Mouse (Mus musculus): Measurements from ENCODE around the gene Strip2. TPM values are rescaled to one million over a fixed set of nuclear protein-coding genes. Genes with fewer than 3 reads are reported as not detected.

The Strip2 gene
- polyA plus RNA-seq, 1 experiment, result 0.83 TPM

GRCm38 (mm10) chr6:29985058-29985498, 68.3 kb downstream of the Strip2 start:
- Histone ChIP-seq H3K27me3 (ENCODE audit: control insufficient read depth, insufficient read depth, insufficient read length) (no peaks in the 10 kb centered on the region), H3K4me2 (ENCODE audit: low read depth) (peak overlapping the region; percentile 87), H3ac (ENCODE audit: control insufficient read depth, insufficient read length) (no peak overlapping the region), H3K4me3 (peak overlapping the region; percentile 25), H3K36me3 (ENCODE audit: control insufficient read depth, insufficient read depth) (no peaks in the 10 kb centered on the region), H3K79me2 (ENCODE audit: control insufficient read depth, insufficient read depth) (no peaks in the 10 kb centered on the region)
- TF ChIP-seq E2F4 (IDR thresholded peaks at IDR 0.05; ENCODE audit: insufficient read depth) (no peak), MYOD1 (IDR thresholded peaks at IDR 0.05; ENCODE audit: control insufficient read depth in 1 of 3, insufficient read length in 2 of 3, low read depth in 2 of 3) (peak in 1 of 3 experiments; percentile 31), POLR2AphosphoS2 (IDR thresholded peaks at IDR 0.05; ENCODE audit: insufficient read length, low read depth) (no peak), POLR2A (IDR thresholded peaks at IDR 0.05; ENCODE audit: insufficient read length, low read depth) (peak; percentile 59), MAX (IDR thresholded peaks at IDR 0.05; ENCODE audit: low read depth) (no peak), SRF (IDR thresholded peaks at IDR 0.05; ENCODE audit: control insufficient read depth, insufficient read length, low read depth) (no peak)

DNA sequence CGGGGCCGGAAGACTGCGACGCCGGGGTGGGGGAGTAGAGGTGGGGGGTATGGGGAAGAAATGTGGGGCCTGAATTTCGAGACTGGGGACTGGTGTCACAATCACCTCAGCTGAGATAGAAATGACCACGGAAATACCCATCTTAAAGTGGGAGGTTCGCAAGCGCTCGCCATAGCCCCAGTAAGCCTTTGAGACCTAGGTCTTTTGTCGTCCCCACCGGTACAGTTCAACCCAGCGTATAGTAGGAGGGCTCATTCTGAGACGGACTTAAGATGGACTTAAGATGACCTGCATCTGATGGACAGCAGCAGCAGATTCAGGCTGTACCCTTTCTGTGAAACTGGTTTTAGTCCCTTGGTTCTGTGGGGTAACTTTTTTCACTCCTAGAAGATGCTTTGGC, 68.7 kb downstream of the Strip2 start:
- Histone ChIP-seq H3K4me3 (peak overlapping the region; percentile 25), H3K4me2 (ENCODE audit: low read depth) (peak overlapping the region; percentile 87), H3ac (ENCODE audit: control insufficient read depth, insufficient read length) (no peak overlapping the region), H3K36me3 (ENCODE audit: control insufficient read depth, insufficient read depth) (no peaks in the 10 kb centered on the region), H3K79me2 (ENCODE audit: control insufficient read depth, insufficient read depth) (no peaks in the 10 kb centered on the region), H3K27me3 (ENCODE audit: control insufficient read depth, insufficient read depth, insufficient read length) (no peaks in the 10 kb centered on the region)
- TF ChIP-seq MYOG (IDR thresholded peaks at IDR 0.05; ENCODE audit: control insufficient read depth in 1 of 3, insufficient read depth in 1 of 3, insufficient read length in 2 of 3, low read depth in 2 of 3) (no peak), E2F4 (IDR thresholded peaks at IDR 0.05; ENCODE audit: insufficient read depth) (no peak), SRF (IDR thresholded peaks at IDR 0.05; ENCODE audit: control insufficient read depth, insufficient read length, low read depth) (no peak), MYOD1 (IDR thresholded peaks at IDR 0.05; ENCODE audit: control insufficient read depth in 1 of 3, insufficient read length in 2 of 3, low read depth in 2 of 3) (no peak), POLR2A (IDR thresholded peaks at IDR 0.05; ENCODE audit: insufficient read length, low read depth) (no peak), REST (IDR thresholded peaks at IDR 0.05; ENCODE audit: insufficient read depth, insufficient read length) (no peak), POLR2AphosphoS2 (IDR thresholded peaks at IDR 0.05; ENCODE audit: insufficient read length, low read depth) (no peak), CEBPB (IDR thresholded peaks at IDR 0.05; ENCODE audit: insufficient read depth, poor library complexity, severe bottlenecking) (no peak)

- H3ac ChIP-seq (ENCODE audit: control insufficient read depth, insufficient read length), result no peak overlapping the region
- H3K4me3 ChIP-seq, result peak overlapping the region; percentile 25
- TF ChIP-seq SRF (IDR thresholded peaks at IDR 0.05; ENCODE audit: control insufficient read depth, insufficient read length, low read depth), result no peak
- no peak for TF ChIP-seq POLR2AphosphoS2 (IDR thresholded peaks at IDR 0.05; ENCODE audit: insufficient read length, low read depth)
- TF ChIP-seq REST (IDR thresholded peaks at IDR 0.05; ENCODE audit: insufficient read depth, insufficient read length), result no peak
- TF ChIP-seq MYOG (IDR thresholded peaks at IDR 0.05; ENCODE audit: control insufficient read depth in 1 of 3, insufficient read depth in 1 of 3, insufficient read length in 2 of 3, low read depth in 2 of 3), result no peak
- no peak for TF ChIP-seq MYOD1 (IDR thresholded peaks at IDR 0.05; ENCODE audit: control insufficient read depth in 1 of 3, insufficient read length in 2 of 3, low read depth in 2 of 3)
- TF ChIP-seq E2F4 (IDR thresholded peaks at IDR 0.05; ENCODE audit: insufficient read depth), result no peak
- no peak for TF ChIP-seq MAX (IDR thresholded peaks at IDR 0.05; ENCODE audit: low read depth)
- TF ChIP-seq CEBPB (IDR thresholded peaks at IDR 0.05; ENCODE audit: insufficient read depth, poor library complexity, severe bottlenecking), result no peak
- TF ChIP-seq TCF3 (IDR thresholded peaks at IDR 0.05; ENCODE audit: insufficient read length, low read depth), result no peak
- TF ChIP-seq TCF12 (IDR thresholded peaks at IDR 0.05; ENCODE audit: insufficient read depth, poor library complexity, severe bottlenecking), result no peak
- no peak for TF ChIP-seq USF1 (IDR thresholded peaks at IDR 0.05; ENCODE audit: low read depth)
- no peak for TF ChIP-seq POLR2A (IDR thresholded peaks at IDR 0.05; ENCODE audit: insufficient read length, low read depth)
Measured at GRCm38 (mm10) chr6:29985986-29986385, 69.2 kb downstream of the Strip2 start.

DNA sequence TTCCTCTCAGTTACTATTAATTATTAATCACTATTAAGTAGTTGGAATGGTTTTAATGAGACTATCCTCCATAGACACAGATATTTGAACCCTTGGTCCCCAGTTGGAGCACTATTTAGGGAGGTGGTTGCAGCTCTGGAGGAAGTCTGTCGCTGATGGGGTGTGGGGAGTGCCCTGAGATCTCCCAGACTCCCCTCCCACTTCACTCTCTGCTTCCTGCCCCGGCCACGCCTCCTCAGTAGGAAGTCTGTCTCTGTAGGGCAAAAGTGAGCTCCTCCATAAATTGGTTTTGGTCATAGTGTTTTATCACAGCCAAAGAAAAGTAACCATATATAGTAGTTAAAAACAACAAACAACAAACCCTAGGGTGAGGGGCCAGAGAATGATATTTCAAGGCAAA, 70.4 kb downstream of the Strip2 start:
- H3ac ChIP-seq (ENCODE audit: control insufficient read depth, insufficient read length), result no peak overlapping the region
- H3K27me3 ChIP-seq (ENCODE audit: control insufficient read depth, insufficient read depth, insufficient read length), result no peaks in the 10 kb centered on the region
- no peak overlapping the region for H3K4me3 ChIP-seq
- H3K79me2 ChIP-seq (ENCODE audit: control insufficient read depth, insufficient read depth), result no peaks in the 10 kb centered on the region
- H3K4me2 ChIP-seq (ENCODE audit: low read depth), result no peak overlapping the region
- TF ChIP-seq POLR2A (IDR thresholded peaks at IDR 0.05; ENCODE audit: insufficient read length, low read depth) (no peak), MYOG (IDR thresholded peaks at IDR 0.05; ENCODE audit: control insufficient read depth in 1 of 3, insufficient read depth in 1 of 3, insufficient read length in 2 of 3, low read depth in 2 of 3) (no peak), REST (IDR thresholded peaks at IDR 0.05; ENCODE audit: insufficient read depth, insufficient read length) (no peak), MAX (IDR thresholded peaks at IDR 0.05; ENCODE audit: low read depth) (no peak), USF1 (IDR thresholded peaks at IDR 0.05; ENCODE audit: low read depth) (no peak)
- H3K36me3 ChIP-seq (ENCODE audit: control insufficient read depth, insufficient read depth), result no peaks in the 10 kb centered on the region

More at GRCm38 (mm10) chr6:29985986-29986385, 69.2 kb downstream of the Strip2 start:
- Histone ChIP-seq H3K27me3 (ENCODE audit: control insufficient read depth, insufficient read depth, insufficient read length) (no peaks in the 10 kb centered on the region), H3K4me2 (ENCODE audit: low read depth) (peak overlapping the region; percentile 87), H3K79me2 (ENCODE audit: control insufficient read depth, insufficient read depth) (no peaks in the 10 kb centered on the region), H3K36me3 (ENCODE audit: control insufficient read depth, insufficient read depth) (no peaks in the 10 kb centered on the region)

GRCm38 (mm10) chr6:29998140-29998539, 81.3 kb downstream of the Strip2 start:
- no peaks in the 10 kb centered on the region for H3K79me2 ChIP-seq (ENCODE audit: control insufficient read depth, insufficient read depth)

More at GRCm38 (mm10) chr6:29998140-29998539, 81.3 kb downstream of the Strip2 start:
- Histone ChIP-seq H3K4me3 (no peak overlapping the region), H3K36me3 (ENCODE audit: control insufficient read depth, insufficient read depth) (no peaks in the 10 kb centered on the region), H3K27me3 (ENCODE audit: control insufficient read depth, insufficient read depth, insufficient read length) (no peaks in the 10 kb centered on the region), H3ac (ENCODE audit: control insufficient read depth, insufficient read length) (no peak overlapping the region), H3K4me2 (ENCODE audit: low read depth) (no peak overlapping the region)
- TF ChIP-seq MYOD1 (IDR thresholded peaks at IDR 0.05; ENCODE audit: control insufficient read depth in 1 of 3, insufficient read length in 2 of 3, low read depth in 2 of 3), result no peak
- TF ChIP-seq MYOG (IDR thresholded peaks at IDR 0.05; ENCODE audit: control insufficient read depth in 1 of 3, insufficient read depth in 1 of 3, insufficient read length in 2 of 3, low read depth in 2 of 3), result no peak
- no peak for TF ChIP-seq TCF3 (IDR thresholded peaks at IDR 0.05; ENCODE audit: insufficient read length, low read depth)
- no peak for TF ChIP-seq REST (IDR thresholded peaks at IDR 0.05; ENCODE audit: insufficient read depth, insufficient read length)
- TF ChIP-seq USF1 (IDR thresholded peaks at IDR 0.05; ENCODE audit: low read depth), result no peak
- TF ChIP-seq SRF (IDR thresholded peaks at IDR 0.05; ENCODE audit: control insufficient read depth, insufficient read length, low read depth), result no peak
- no peak for TF ChIP-seq E2F4 (IDR thresholded peaks at IDR 0.05; ENCODE audit: insufficient read depth)
- TF ChIP-seq CEBPB (IDR thresholded peaks at IDR 0.05; ENCODE audit: insufficient read depth, poor library complexity, severe bottlenecking), result no peak
- no peak for TF ChIP-seq TCF12 (IDR thresholded peaks at IDR 0.05; ENCODE audit: insufficient read depth, poor library complexity, severe bottlenecking)
